ENCODE assay signal across 11 mouse cellular contexts in genomic region chr3:94784171-94784701, GRCm38 (mm10). TPM values are rescaled to one million over a fixed set of nuclear protein-coding genes. Genes with fewer than 3 reads are reported as not detected.
DNase-seq lines count a peak whose midpoint lies in the region; ATAC-seq lines count a peak whose summit lies in the region.
"Had no signal": no experiment of that assay in that cellular context is flagged by ENCODE, and none has a peak within 500 bp of the region (broad histone marks: within the 10 kb centered on the region; RNA-seq: fewer than 3 reads in every experiment).

No protein-coding gene starts in this region.

- no peak for DNase-seq in forebrain, embryonic 10.5 days (ENCODE audit: extremely low spot score, low spot score)
- peak; percentile 42 for DNase-seq in embryonic facial prominence, embryonic 11.5 days (ENCODE audit: low spot score)
- peak; percentile 36 for DNase-seq in kidney, postnatal 10 days
- DNase-seq in lung, postnatal 14 days = peak; percentile 46
- no peak for DNase-seq in hindbrain, embryonic 14.5 days (ENCODE audit: low spot score)
- DNase-seq in left cerebral cortex, adult 9 months (ENCODE audit: low spot score in 2 of 2) = no peak
- DNase-seq: gastrocnemius, adult 2 months had no signal

- H3K27ac ChIP-seq in forebrain, embryonic 10.5 days = peak overlapping the region; percentile 32
- no peak overlapping the region for H3K27ac ChIP-seq in forebrain, embryonic 15.5 days (replicated peaks)
- no peak overlapping the region for H3K27ac ChIP-seq in embryonic facial prominence, embryonic 11.5 days (replicated peaks; ENCODE audit: low read depth, low read length)
- H3K27ac ChIP-seq in hindbrain, embryonic 14.5 days = no peak overlapping the region
- H3K27ac ChIP-seq: gastrocnemius, adult 2 months; hindbrain, embryonic 15.5 days; limb, embryonic 13.5 days had no signal

- H3K4me3 ChIP-seq in forebrain, embryonic 10.5 days = peak overlapping the region; percentile 16
- no peak overlapping the region for H3K4me3 ChIP-seq in forebrain, embryonic 15.5 days
- no peak overlapping the region for H3K4me3 ChIP-seq in embryonic facial prominence, embryonic 11.5 days (ENCODE audit: low read depth, low read length)
- no peak overlapping the region for H3K4me3 ChIP-seq in hindbrain, embryonic 14.5 days (replicated peaks; ENCODE audit: low read length)
- H3K4me3 ChIP-seq: gastrocnemius, adult 2 months; hindbrain, embryonic 15.5 days; limb, embryonic 13.5 days had no signal

- 28% methylated on average over 5 of the region's 5 CpGs for WGBS in forebrain, embryonic 10.5 days
- 27% methylated on average over 5 of the region's 5 CpGs for WGBS in forebrain, embryonic 15.5 days
- 36% methylated on average over 5 of the region's 5 CpGs for WGBS in embryonic facial prominence, embryonic 11.5 days
- WGBS in hindbrain, embryonic 14.5 days = 40% methylated on average over 5 of the region's 5 CpGs

- no peak for ATAC-seq in forebrain, embryonic 15.5 days (replicated peaks)
- ATAC-seq in embryonic facial prominence, embryonic 11.5 days (replicated peaks; ENCODE audit: insufficient number of reproducible peaks, low FRiP score, low TSS enrichment, low read depth) = no peak
- no peak for ATAC-seq in hindbrain, embryonic 14.5 days (ENCODE audit: low FRiP score)
- ATAC-seq in granulocyte monocyte progenitor cell, adult 5-6 weeks (replicated peaks; ENCODE audit: poor library complexity, severe bottlenecking) = no peak

- H3K36me3 ChIP-seq in forebrain, embryonic 10.5 days (replicated peaks) = peaks cover under 1% of the 10 kb centered on the region; the same call in 1 of the 2 replicates
- H3K36me3 ChIP-seq in forebrain, embryonic 15.5 days = no peaks in the 10 kb centered on the region
- no peaks in the 10 kb centered on the region for H3K36me3 ChIP-seq in embryonic facial prominence, embryonic 11.5 days (replicated peaks; ENCODE audit: control insufficient read depth, insufficient read depth, low read depth, low read length)
- no peaks in the 10 kb centered on the region for H3K36me3 ChIP-seq in hindbrain, embryonic 14.5 days (replicated peaks; ENCODE audit: control insufficient read depth, insufficient read depth)
- H3K36me3 ChIP-seq: limb, embryonic 13.5 days had no signal

- no peak overlapping the region for H3K9ac ChIP-seq in forebrain, embryonic 15.5 days (replicated peaks)
- H3K9ac ChIP-seq in embryonic facial prominence, embryonic 11.5 days (replicated peaks; ENCODE audit: low read length) = no peak overlapping the region
- no peak overlapping the region for H3K9ac ChIP-seq in hindbrain, embryonic 14.5 days
- H3K9ac ChIP-seq: hindbrain, embryonic 15.5 days; limb, embryonic 13.5 days had no signal

- no peaks in the 10 kb centered on the region for H3K9me3 ChIP-seq in forebrain, embryonic 10.5 days
- no peaks in the 10 kb centered on the region for H3K9me3 ChIP-seq in forebrain, embryonic 15.5 days
- no peaks in the 10 kb centered on the region for H3K9me3 ChIP-seq in embryonic facial prominence, embryonic 11.5 days (replicated peaks; ENCODE audit: control insufficient read depth, low read length)
- H3K9me3 ChIP-seq in hindbrain, embryonic 14.5 days (ENCODE audit: control insufficient read depth, low read length) = no peaks in the 10 kb centered on the region
- H3K9me3 ChIP-seq: hindbrain, embryonic 15.5 days; limb, embryonic 13.5 days had no signal

- H3K27me3 ChIP-seq in forebrain, embryonic 10.5 days (ENCODE audit: poor library complexity, severe bottlenecking) = peaks cover 42% of the 10 kb centered on the region
- no peaks in the 10 kb centered on the region for H3K27me3 ChIP-seq in forebrain, embryonic 15.5 days
- H3K27me3 ChIP-seq in embryonic facial prominence, embryonic 11.5 days (ENCODE audit: control insufficient read depth, insufficient read depth, low read length) = no peaks in the 10 kb centered on the region
- H3K27me3 ChIP-seq in hindbrain, embryonic 14.5 days (ENCODE audit: control insufficient read depth, insufficient read depth, low read length) = no peaks in the 10 kb centered on the region
- H3K27me3 ChIP-seq: hindbrain, embryonic 15.5 days had no signal

- peaks cover 48% of the 10 kb centered on the region for H3K4me1 ChIP-seq in forebrain, embryonic 10.5 days
- H3K4me1 ChIP-seq in forebrain, embryonic 15.5 days = peaks cover 23% of the 10 kb centered on the region
- no peaks in the 10 kb centered on the region for H3K4me1 ChIP-seq in embryonic facial prominence, embryonic 11.5 days (ENCODE audit: control insufficient read depth, insufficient read depth, low read length)
- peaks cover 17% of the 10 kb centered on the region; the same call in 1 of the 2 replicates for H3K4me1 ChIP-seq in hindbrain, embryonic 14.5 days (replicated peaks; ENCODE audit: control insufficient read depth, insufficient read depth, low read length)

- H3K4me2 ChIP-seq in forebrain, embryonic 15.5 days (replicated peaks) = no peak overlapping the region
- no peak overlapping the region for H3K4me2 ChIP-seq in embryonic facial prominence, embryonic 11.5 days (ENCODE audit: low read depth, low read length)
- H3K4me2 ChIP-seq in hindbrain, embryonic 14.5 days (replicated peaks) = no peak overlapping the region
- H3K4me2 ChIP-seq: hindbrain, embryonic 15.5 days; limb, embryonic 13.5 days had no signal

RNA-seq across cellular contexts. Expression of gene Cgn, which starts 2.1 kb away (rescaled TPM):
- 9.1 and 10.3 TPM in 2 replicates for polyA plus RNA-seq in forebrain, embryonic 10.5 days (2016; fragmentation: Nextera tagmentation; extraction: Ambion mirVana)
- 4.8 and 5.8 TPM in 2 replicates for polyA plus RNA-seq in forebrain, embryonic 15.5 days (2015; fragmentation: Nextera tagmentation; extraction: Ambion mirVana)
- polyA plus RNA-seq in embryonic facial prominence, embryonic 11.5 days (2014; fragmentation: Nextera tagmentation; extraction: Ambion mirVana) = 3.3 and 4.5 TPM in 2 replicates
- polyA plus RNA-seq in hindbrain, embryonic 14.5 days (2014; fragmentation: Nextera tagmentation; extraction: Ambion mirVana) = 8.8 and 9.8 TPM in 2 replicates
- 0.17 TPM in 1 of 2 replicates, not detected in the other for total RNA-seq in granulocyte monocyte progenitor cell, adult 5-6 weeks (2014; fragmentation: Nextera tagmentation)
- total RNA-seq in granulocyte monocyte progenitor cell, adult 5-6 weeks (2017) = not detected in 2 replicates

RNA-seq across cellular contexts. Expression of gene Pogz, which starts 53.1 kb away (rescaled TPM):
- polyA plus RNA-seq in forebrain, embryonic 10.5 days (2016; fragmentation: Nextera tagmentation; extraction: Ambion mirVana) = 18.5 and 20.3 TPM in 2 replicates
- 24.7 and 26.5 TPM in 2 replicates for polyA plus RNA-seq in forebrain, embryonic 15.5 days (2015; fragmentation: Nextera tagmentation; extraction: Ambion mirVana)
- polyA plus RNA-seq in embryonic facial prominence, embryonic 11.5 days (2014; fragmentation: Nextera tagmentation; extraction: Ambion mirVana) = 20.1 and 21.5 TPM in 2 replicates
- polyA plus RNA-seq in hindbrain, embryonic 14.5 days (2014; fragmentation: Nextera tagmentation; extraction: Ambion mirVana) = 23.8 and 24.1 TPM in 2 replicates
- 31.7 and 38.0 TPM in 2 replicates for total RNA-seq in granulocyte monocyte progenitor cell, adult 5-6 weeks (2014; fragmentation: Nextera tagmentation)
- total RNA-seq in granulocyte monocyte progenitor cell, adult 5-6 weeks (2017) = 13.0 and 20.9 TPM in 2 replicates

Comparison
In these comparisons a context has a peak if more than half of its experiments do, and no peak if none do; other contexts are left out.
1. DNase-seq: peak in embryonic facial prominence, embryonic 11.5 days (single experiment), kidney, postnatal 10 days (single experiment) and lung, postnatal 14 days (single experiment); none in forebrain, embryonic 10.5 days (single experiment), hindbrain, embryonic 14.5 days (single experiment) and left cerebral cortex, adult 9 months (0 of 2).